Mouse (Mus musculus) mature B cell (primary cell): Measurements from ENCODE around the gene Golga2.

Experiments
- in situ Hi-C: fragments of 300-500 bp; cut with MboI; formaldehyde crosslinking; loops from 2 replicates; pipeline ENCODE4 v1.14.3; 2019

The Golga2 gene

GRCm38 (mm10) chr2:32317791-32318417 lies 30.7 kb downstream of the Golga2 start:
- in situ Hi-C loops = no loop called here

- in situ Hi-C loops = no loop called here
Measured at GRCm38 (mm10) chr2:32318709-32319585, 31.8 kb downstream of the Golga2 start.

DNA sequence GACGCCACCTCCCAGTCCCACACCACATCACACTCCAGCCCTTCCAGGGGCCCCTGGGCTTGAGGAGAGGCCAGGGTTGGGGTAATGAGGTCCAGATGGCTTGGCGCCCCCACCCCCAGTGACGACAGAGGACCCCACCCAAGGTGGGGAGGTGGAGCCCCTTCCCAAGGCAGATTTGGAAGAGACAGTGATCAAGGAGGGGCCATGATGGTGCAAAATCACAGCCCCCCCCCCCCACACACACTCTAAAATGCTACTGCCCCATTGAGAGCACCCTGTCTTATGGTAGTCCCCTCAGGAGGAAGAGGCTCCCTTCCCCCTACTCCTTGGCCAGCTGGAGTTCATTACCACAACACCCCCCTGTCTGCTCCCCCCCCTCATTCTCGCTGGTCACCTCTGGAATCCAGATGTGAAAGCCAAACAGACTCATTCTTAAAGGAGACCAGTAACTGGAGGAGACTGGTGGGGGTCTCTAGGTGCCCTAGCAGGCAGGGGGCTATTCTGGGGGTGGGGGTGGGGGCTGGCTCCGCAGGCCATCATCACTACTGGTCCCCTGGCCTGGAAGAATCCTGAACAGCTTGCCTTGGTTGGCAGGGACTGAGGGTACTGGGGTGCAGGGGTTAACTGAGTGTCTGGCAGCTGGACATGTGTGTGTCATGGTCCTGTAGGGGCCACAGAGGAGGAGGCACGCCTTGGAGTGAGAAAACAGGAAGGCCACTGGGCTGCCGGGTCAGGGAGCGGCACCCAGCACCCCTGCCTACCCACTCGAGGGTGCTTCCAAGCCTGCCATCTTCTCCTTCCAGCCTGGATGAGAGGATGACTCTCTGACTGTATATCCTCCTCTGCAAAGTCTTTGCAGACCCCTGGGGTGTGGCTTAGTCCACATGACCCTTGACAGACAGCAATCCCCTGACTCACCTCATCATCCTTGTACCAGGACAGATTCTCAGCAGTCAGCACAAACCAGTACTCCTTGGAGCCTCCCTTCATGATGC lies 32.7 kb downstream of the Golga2 start:
- in situ Hi-C loops = no loop called here

- in situ Hi-C loops = no loop called here
Measured at GRCm38 (mm10) chr2:32320721-32321120, 33.5 kb downstream of the Golga2 start.

- in situ Hi-C loops = no loop called here
Measured at GRCm38 (mm10) chr2:32321591-32322298, 34.6 kb downstream of the Golga2 start.

- in situ Hi-C loops = no loop called here
Measured at GRCm38 (mm10) chr2:32322754-32323741, 35.9 kb downstream of the Golga2 start.

- in situ Hi-C loops = no loop called here
Measured at GRCm38 (mm10) chr2:32324322-32324721, 37.1 kb downstream of the Golga2 start.

DNA sequence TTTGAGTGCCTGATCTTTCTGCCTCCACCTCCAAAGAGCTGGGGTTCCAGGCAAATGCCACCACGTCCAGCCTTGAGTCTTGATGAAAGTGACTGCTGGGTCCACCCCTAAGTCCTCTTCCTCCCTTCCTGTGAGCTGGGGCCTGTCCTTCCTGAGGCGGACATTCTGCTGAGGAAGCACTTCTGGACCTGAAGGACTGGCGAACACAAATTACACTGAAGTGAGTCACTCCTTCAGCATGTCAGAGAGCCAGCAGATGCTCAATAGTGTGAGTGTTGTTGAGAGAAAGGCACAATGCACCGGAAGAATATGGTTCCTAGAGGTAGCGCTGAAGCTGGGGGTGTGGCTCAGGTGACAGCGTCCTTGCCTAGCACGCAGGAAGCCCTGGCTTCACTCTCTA lies 38.2 kb downstream of the Golga2 start:
- in situ Hi-C loops = no loop called here

- in situ Hi-C loops = no loop called here
Measured at GRCm38 (mm10) chr2:32327200-32327599, 40.0 kb downstream of the Golga2 start.

DNA sequence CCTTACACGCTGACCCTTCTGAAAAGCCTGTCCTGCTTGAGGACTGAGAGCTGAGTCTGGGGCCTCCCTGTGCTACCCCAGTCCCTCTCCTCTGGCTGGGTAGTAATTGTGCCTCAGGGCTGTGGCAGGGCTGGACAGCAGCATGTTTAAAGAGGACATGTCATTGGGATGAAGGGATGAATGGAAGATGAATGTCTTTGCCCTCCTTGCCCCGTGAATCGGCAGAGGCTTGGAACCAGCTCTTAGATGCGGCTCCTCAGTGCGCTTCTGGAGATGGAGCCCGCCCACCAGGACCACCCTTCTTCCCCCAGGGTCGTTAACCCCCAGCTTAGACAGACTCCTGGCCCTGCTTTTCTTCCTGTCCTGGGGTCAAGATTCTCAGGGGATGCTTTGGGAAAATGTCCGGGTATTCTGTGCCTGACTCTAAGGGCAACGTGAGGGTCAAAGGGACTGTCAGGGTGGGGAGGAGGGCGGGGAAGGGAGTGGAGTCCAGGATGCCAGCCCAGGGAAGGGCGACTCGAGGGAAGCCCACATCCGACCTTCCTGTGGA lies 41.8 kb downstream of the Golga2 start:
- in situ Hi-C loops = no loop called here

- in situ Hi-C loops = no loop called here
Measured at GRCm38 (mm10) chr2:32329531-32329930, 42.3 kb downstream of the Golga2 start.

DNA sequence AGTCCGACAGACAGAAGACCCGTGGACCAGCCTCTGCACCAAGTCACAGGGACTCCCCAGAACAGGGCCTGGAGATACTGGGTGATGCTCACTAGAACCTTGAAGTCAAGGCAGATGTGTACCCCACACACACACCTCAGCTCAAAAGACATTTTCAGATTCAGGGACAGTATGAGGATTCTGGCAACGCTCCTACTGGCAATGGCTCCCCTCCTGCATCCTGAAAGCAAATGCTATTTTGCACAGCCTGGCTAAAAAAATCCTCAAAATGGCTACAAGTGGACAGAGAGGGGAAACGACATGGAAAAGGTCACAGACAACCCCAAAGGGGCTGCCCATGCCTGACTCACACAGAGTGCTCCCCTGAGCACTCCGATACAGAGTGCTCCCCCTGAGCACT lies 45.0 kb downstream of the Golga2 start:
- in situ Hi-C loops = no loop called here

DNA sequence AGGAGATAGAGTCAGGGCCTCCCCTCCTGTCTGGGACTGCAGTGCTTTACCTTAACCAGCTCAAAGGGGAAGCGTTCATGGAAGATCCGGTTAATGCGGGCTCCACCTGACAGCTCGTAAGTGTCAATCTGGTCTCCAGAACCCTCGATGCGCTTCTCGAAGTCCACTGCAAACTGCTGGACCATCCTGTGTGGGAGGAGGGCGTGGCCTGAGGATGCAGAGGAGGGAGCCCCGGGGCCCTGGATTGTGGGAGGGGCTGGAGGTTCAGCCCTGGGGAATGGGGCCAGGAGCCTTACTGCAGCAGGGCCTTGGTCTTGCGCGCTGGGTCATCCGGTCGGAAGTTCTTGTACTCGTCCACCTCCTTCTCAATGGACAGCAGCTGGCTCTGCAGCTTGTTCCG lies 48.7 kb downstream of the Golga2 start:
- in situ Hi-C loops = no loop called here

DNA sequence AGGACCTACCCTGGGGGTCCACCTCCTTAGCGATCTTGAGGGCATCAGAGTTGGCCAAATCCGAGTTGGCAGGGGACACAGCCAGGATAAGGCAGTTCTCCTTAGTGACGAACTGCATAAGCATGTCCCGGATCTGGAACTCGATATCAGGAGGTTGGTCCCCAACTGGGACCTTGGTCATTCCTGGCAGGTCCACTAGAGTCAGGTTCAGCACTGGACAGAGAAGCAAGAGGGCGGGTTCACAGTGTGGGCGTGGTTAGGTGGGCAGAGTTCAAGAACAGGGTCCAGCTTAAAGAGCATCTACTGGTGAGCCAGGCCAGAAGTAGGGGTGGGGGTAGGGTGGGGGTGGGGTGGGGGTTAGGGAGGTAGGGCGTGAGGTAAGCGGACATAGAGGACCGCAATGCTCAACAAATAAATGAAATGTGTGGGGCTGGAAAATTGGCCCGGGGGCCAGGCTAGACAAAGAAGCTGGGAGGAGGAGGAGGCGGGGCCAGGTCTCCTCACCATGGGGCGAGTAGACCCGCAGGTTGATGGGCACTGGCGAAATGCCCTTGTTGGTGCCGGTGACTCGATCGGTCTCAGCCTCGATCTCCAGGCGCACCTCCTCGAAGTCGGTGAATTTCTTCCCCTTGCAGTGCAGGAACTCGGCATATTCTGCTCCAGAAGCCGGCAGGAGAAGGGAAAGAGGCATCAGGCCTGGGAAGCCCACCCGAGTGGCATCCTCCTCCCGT lies 52.9 kb downstream of the Golga2 start:
- in situ Hi-C loops = no loop called here

- in situ Hi-C loops = no loop called here
Measured at GRCm38 (mm10) chr2:32340836-32341633, 53.9 kb downstream of the Golga2 start.

DNA sequence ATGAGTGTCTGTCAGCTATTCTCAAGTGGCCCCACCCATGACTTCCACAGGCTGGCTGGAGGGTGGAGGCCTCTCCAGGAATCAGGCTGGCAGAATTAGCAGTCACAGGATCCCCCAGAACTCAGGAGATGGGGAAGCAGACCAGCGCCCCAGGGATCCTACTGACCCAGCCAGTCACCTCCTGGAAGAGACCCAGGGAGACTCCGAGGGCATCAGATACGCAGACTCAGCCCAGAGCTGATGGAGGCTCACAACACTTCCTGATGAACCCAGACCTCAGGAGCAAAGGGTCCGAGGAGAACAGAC lies 54.4 kb downstream of the Golga2 start:
- in situ Hi-C loops = no loop called here

DNA sequence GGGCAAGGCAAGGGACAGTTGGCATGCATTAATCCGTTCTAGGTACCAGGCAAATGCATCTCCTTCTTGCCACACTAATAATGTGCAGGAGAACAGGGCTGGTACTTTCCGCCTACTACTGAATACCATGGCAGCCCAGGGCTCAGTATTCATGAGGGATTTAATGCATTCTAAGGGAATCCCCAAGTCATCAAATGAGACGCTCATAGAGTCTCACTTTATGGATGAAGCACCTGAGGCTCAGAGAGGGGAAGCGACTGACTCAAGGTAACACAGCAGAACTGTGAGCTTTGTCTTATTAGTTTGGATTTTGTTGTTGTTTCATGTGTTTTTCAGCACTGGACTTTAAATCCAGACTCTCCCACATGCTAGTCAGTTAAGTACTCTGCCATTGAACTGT lies 54.9 kb downstream of the Golga2 start:
- in situ Hi-C loops = no loop called here

DNA sequence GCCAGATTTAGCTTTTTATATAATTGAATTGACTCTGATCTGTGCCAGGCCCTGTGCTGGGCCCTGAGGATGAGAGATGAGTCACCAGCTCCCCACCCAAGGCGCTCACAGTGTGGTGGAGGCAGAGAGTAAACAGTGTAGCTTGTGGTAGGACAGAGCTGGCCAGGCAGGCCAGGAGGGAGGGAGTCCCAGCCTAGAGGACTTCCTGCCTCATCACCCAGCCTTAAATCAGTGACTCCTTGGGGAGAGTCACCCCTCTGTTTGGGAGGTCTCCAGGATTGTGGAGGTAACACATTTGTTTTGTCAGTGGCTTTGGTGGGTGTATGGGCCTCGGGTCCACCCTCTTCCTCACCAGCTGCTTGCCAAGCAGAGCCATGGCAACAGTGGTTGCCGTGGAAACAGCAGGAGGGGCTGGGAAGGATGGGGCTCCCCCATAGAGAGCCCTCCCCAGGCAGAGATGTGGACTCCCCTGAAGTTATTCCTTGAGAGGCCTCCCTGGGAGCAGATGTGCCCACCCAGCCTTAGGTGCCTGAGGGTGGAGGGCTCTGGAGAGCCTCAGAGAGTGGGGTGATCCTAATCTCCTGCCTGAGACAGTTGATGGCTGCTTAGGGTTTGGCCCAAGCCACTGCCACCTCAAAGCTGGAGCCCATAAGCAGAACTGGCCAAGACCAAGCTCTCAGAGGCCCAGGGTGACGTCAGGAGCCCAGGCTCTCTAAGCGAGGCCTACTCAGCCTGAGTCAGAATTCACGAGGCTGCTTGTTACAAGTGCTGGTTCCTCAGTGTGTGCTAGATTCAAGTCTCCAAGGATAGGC lies 55.6 kb downstream of the Golga2 start:
- in situ Hi-C loops = no loop called here
